Mouse (Mus musculus) midbrain, embryonic 13.5 days (tissue): ENCODE measurements at regions not wholly inside any gene's neighbourhood (a gene's known extent, or its start where the extent isn't known, plus 50 kb on each side); places are given as distances from the start of the nearest gene placed in this dataset.

Experiments used
- ATAC-seq: fragments of 200-750 bp; cut with Nextera tagmentation; 2 replicates; pipeline ENCODE4 v1.8.0; 2017; ENCODE audit warnings: mild to moderate bottlenecking, moderate TSS enrichment, moderate library complexity
- H3K27ac ChIP-seq: fragments of 300-500 bp; sonication (generic); 2 replicates; pipeline ENCODE4 v1.5.1; 2015; ENCODE audit warnings: inconsistent platforms, mild to moderate bottlenecking, moderate library complexity
- H3K27me3 ChIP-seq: fragments of 300-500 bp; sonication (generic); 2 replicates; pipeline ENCODE4 v1.6.1; 2015; ENCODE audit warnings: mild to moderate bottlenecking, inconsistent platforms
- H3K36me3 ChIP-seq: fragments of 300-500 bp; sonication (generic); 2 replicates; pipeline ENCODE4 v1.6.1; 2015; ENCODE audit warnings: mild to moderate bottlenecking, inconsistent platforms
- H3K4me1 ChIP-seq: fragments of 300-500 bp; sonication (generic); replicated peaks from 2 replicates; pipeline ENCODE4 v1.6.1; 2015; ENCODE audit warnings: inconsistent platforms
- H3K4me2 ChIP-seq: fragments of 300-500 bp; sonication (generic); replicated peaks from 2 replicates; pipeline ENCODE4 v1.6.1; 2015; ENCODE audit warnings: moderate library complexity, mild to moderate bottlenecking, inconsistent platforms
- H3K4me3 ChIP-seq: fragments of 300-500 bp; sonication (generic); replicated peaks from 2 replicates; pipeline ENCODE4 v1.5.1; 2015; ENCODE audit warnings: mild to moderate bottlenecking, inconsistent platforms
- H3K9ac ChIP-seq: fragments of 300-500 bp; sonication (generic); replicated peaks from 2 replicates; pipeline ENCODE4 v1.6.1; 2015; ENCODE audit warnings: mild to moderate bottlenecking, inconsistent platforms
- H3K9me3 ChIP-seq: fragments of 300-500 bp; sonication (generic); 2 replicates; pipeline ENCODE4 v1.6.1; 2016; ENCODE audit warnings: mild to moderate bottlenecking, inconsistent platforms
- WGBS: fragments of 180-500 bp; shearing (Covaris S2); methylation state at CpG from one replicate; pipeline ENCODE4 v1.1.7; 2015; 5-methylcytosine and 5-hydroxymethylcytosine counted together

DNA sequence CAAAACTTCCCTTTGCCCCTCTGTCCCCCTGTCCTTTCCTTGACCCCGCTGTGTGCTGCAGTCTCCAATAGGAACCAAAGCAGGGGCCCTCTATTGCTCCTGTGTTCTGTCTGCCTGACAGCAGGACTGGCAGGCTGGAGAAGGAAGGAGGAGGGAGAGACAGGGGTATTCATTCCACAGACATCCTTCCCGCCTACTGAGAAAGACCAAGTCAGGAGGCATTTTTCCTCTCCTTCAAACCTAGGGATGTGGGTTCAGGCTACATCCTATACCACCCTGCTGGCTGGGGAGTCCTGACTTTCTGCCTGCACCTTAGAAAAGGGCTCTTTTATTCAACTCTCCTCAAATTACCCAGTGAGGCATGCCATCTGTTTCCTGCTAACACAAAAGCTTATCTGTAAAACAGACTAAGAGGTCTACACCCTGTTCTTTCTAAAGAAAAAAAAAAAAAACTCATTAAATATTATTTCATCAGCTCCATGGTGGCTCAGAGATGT lies 270.9 kb upstream of the Gpc5 start:
- Histone ChIP-seq H3K9ac (no peak overlapping the region), H3K27me3 (no peaks in the 10 kb centered on the region), H3K4me2 (no peak overlapping the region), H3K36me3 (no peaks in the 10 kb centered on the region), H3K9me3 (no peaks in the 10 kb centered on the region), H3K27ac (no peak overlapping the region), H3K4me1 (peaks cover 5% of the 10 kb centered on the region), H3K4me3 (no peak overlapping the region)
- WGBS = 12% methylated on average over 2 of the region's 2 CpGs
- ATAC-seq = 0 out of 2 replicates have a peak, but pooled peaks have one; percentile 62

DNA sequence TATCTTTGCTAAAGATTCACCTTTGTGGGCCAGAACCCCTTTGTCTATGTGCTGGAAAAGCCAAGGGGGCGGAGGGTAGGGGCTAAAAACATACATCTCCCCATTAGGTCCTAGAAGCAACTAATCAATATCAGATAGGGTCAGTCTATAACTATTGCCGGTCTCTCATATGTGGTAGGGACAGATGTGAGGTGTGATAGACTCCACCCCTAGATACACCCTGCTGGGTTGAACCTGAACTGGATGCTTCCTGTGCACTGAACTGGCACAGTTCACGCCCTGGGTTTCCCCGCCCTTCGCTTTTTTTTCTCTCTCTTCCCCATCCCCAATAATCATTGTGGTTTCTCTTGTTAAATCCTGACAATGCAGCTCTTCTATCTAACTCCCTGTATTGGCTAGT lies 270.3 kb upstream of the Gpc5 start:
- H3K9me3 ChIP-seq = no peaks in the 10 kb centered on the region
- H3K27me3 ChIP-seq = no peaks in the 10 kb centered on the region
- H3K4me3 ChIP-seq = no peak overlapping the region
- no peaks in the 10 kb centered on the region for H3K36me3 ChIP-seq
- H3K27ac ChIP-seq = no peak overlapping the region
- H3K4me1 ChIP-seq = peaks cover 5% of the 10 kb centered on the region
- WGBS = 88% methylated on average over 5 of the region's 5 CpGs
- H3K9ac ChIP-seq = no peak overlapping the region
- ATAC-seq = no peak
- H3K4me2 ChIP-seq = no peak overlapping the region

DNA sequence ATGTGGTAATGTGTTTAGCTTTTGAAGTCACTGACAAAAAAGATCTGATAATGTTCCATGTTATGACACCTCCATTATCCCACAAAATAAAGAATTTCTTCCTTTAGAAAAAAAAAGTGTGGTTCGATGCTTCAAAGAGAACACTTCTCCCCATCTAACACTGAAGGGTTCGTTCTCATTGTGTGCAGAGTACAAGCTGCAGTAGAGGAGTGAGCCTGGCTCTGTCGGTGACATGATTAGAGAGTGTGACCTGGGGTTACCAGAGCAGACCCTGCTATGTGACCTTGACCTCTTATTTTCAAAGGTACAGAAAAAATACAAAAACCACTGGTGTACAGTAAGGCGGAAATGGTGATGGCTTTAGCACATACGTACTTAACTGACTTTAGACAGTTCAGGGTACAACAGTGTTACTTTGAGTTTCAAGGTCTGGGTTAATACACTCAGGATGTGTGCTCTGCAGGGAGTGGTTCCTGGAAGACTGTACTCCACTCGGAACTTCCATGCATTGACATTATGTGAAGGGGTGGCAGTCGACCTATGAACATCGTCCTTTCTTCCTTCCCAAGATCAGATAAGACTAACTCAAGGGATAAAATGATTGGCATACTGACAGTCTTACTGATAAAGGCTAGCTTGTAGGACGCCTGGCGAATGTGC lies 265.2 kb upstream of the Gpc5 start:
- 78% methylated on average over 10 of the region's 10 CpGs for WGBS
- H3K27ac ChIP-seq = no peak overlapping the region
- no peak overlapping the region for H3K4me3 ChIP-seq
- no peak overlapping the region for H3K4me2 ChIP-seq
- H3K36me3 ChIP-seq = no peaks in the 10 kb centered on the region
- H3K4me1 ChIP-seq = peaks cover 4% of the 10 kb centered on the region; the same call in 1 of the 2 replicates
- 0 out of 2 replicates have a peak, but pooled peaks have one; percentile 27 for ATAC-seq
- no peak overlapping the region for H3K9ac ChIP-seq
- no peaks in the 10 kb centered on the region for H3K9me3 ChIP-seq
- H3K27me3 ChIP-seq = no peaks in the 10 kb centered on the region

DNA sequence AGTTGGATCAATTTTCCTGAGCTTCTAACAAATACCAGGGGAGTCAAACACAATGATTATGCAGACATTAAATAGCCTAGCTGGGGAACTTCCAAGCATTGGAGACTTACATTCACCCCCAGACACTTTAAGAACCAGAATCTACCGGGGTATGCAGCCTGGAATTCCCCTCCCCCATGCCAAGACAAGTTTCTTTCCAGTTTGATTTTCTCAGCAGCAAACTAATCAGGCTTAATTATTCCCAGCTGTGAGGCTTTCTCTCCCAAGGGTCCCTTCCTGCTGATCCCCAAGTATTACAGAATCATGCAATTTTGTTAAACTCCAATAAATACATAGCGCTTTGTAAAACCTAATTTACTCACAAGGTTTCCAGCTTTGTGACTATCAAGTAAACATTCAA lies 262.7 kb upstream of the Gpc5 start:
- H3K36me3 ChIP-seq = no peaks in the 10 kb centered on the region
- no peak for ATAC-seq
- H3K9ac ChIP-seq = no peak overlapping the region
- H3K9me3 ChIP-seq = no peaks in the 10 kb centered on the region
- no peak overlapping the region for H3K27ac ChIP-seq
- 31% methylated on average over 2 of the region's 2 CpGs for WGBS
- peaks cover 4% of the 10 kb centered on the region; the same call in 1 of the 2 replicates for H3K4me1 ChIP-seq
- no peak overlapping the region for H3K4me3 ChIP-seq
- H3K27me3 ChIP-seq = no peaks in the 10 kb centered on the region
- no peak overlapping the region for H3K4me2 ChIP-seq

DNA sequence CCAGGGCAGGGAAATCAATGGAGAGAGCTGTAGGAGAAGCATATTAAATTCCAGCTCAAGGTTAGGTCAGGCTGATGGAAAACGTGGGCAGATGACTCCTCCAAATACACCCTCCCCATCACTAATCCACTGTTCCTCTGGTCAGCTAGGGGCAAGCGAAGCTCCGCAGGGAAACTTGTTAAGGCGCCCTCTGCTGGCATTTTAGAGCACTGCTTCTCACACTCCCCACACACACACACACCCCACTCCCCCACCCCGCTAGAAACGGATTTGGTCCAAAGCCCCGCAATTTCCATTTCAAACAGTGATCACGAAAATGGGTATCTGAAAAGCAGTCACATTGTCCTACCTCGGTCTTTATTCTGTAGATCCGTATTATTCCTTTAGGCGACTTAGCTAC lies 259.0 kb upstream of the Gpc5 start:
- Histone ChIP-seq H3K36me3 (no peaks in the 10 kb centered on the region), H3K4me3 (no peak overlapping the region), H3K27ac (no peak overlapping the region), H3K27me3 (0 out of 2 replicates have a peak, but pooled peaks cover 2% of the 10 kb centered on the region), H3K4me2 (no peak overlapping the region), H3K9ac (no peak overlapping the region), H3K9me3 (no peaks in the 10 kb centered on the region), H3K4me1 (peaks cover 9% of the 10 kb centered on the region)
- WGBS = 55% methylated on average over 11 of the region's 11 CpGs
- ATAC-seq = no peak

DNA sequence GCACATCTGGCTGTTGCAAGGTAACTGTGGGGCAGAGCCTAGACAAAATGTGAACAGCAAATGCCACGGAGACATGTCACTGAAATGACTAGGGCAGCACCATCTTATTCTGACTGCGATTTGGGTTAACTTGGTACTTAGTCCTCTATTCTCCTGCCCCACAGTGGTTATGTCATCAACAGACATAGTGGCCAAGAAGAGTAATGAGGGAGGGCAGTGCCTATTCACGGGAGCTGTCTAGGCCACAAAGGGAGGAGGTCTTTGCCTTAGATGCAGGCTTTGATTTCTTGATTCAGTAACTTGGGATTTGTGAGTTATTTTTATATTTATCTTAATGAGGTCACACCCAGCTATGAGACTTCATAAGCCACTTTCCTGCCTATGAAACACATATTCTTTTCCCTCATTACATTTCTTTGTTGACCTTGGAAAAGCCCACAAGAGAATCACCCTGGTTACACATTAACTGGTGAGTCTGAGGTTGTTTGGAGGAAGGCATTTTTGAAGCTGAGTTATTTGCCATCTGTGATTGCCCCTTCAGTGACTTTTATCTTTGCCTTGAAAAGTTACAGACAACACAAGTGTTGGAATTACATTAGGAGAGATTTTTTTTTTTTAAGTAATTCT lies 255.2 kb upstream of the Gpc5 start:
- 64% methylated on average over 3 of the region's 3 CpGs for WGBS
- H3K4me1 ChIP-seq = peaks cover 7% of the 10 kb centered on the region; the same call in 1 of the 2 replicates
- H3K36me3 ChIP-seq = no peaks in the 10 kb centered on the region
- H3K9me3 ChIP-seq = no peaks in the 10 kb centered on the region
- H3K4me3 ChIP-seq = no peak overlapping the region
- H3K27me3 ChIP-seq = 0 out of 2 replicates have a peak, but pooled peaks cover 2% of the 10 kb centered on the region
- no peak overlapping the region for H3K9ac ChIP-seq
- no peak overlapping the region for H3K4me2 ChIP-seq
- ATAC-seq = no peak
- no peak overlapping the region for H3K27ac ChIP-seq

DNA sequence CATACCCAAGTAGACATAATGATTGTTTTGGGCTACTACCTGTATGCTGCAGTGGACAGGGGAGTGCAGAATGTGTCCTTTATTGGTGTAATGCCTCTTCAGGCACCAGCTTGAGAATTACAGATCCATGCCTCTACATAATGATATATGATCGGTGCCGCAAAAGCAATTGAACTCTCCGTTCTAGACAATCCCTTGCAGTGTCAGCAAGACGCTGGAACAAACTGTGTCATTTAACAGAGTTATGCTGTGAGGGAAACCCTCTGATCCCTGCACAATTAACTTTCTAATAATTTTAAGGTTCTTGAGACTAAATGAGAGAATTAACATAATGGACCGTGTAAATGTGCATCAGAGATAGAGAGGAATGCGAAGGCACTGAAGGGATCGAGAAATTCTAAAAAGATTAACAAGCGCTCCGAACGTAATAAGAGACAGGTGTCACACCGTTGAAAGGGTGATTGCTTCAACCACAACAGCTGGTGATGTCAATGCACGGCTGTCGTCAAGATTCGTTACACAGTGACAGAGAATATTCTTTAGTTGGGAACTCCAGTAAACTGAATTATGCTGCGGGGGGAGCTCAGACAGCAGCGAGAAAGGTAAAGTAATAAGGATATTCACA lies 254.3 kb upstream of the Gpc5 start:
- no peak overlapping the region for H3K9ac ChIP-seq
- H3K27ac ChIP-seq = no peak overlapping the region
- H3K9me3 ChIP-seq = no peaks in the 10 kb centered on the region
- H3K36me3 ChIP-seq = no peaks in the 10 kb centered on the region
- WGBS = 22% methylated on average over 16 of the region's 16 CpGs
- peak; percentile 38 for ATAC-seq
- peaks cover 7% of the 10 kb centered on the region; the same call in 1 of the 2 replicates for H3K4me1 ChIP-seq
- 0 out of 2 replicates have a peak, but pooled peaks cover 2% of the 10 kb centered on the region for H3K27me3 ChIP-seq
- H3K4me3 ChIP-seq = no peak overlapping the region
- peak overlapping the region; percentile 29 for H3K4me2 ChIP-seq

DNA sequence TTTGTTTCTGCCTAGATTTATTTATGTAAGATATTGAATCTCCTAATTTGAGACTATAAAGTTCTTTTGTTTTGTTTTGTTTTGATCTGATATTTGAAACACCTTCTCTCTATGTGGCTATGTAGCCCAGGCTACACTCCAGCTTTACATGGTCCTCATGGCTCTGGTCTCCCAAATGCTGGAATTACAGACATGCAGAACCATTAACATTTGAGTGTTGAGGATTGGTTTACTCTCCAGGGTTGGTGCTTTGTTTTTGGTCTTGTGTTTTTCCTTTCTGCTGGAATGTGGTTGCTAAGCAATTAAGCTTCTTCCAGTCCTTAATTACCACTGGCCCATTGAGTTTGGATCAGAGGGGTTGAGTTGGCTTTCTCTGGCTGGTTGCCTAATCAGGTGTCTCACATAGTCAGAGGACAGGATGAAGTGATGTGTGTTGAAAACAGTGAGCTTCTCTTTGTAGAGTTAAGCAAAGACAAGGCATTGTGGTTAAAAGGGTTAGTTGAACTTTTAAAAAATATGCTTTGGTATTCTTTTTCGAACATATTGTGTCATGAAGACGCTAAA lies 252.6 kb upstream of the Gpc5 start:
- 31% methylated on average over 2 of the region's 2 CpGs for WGBS
- H3K4me2 ChIP-seq = no peak overlapping the region
- H3K27ac ChIP-seq = no peak overlapping the region
- H3K4me3 ChIP-seq = no peak overlapping the region
- H3K36me3 ChIP-seq = no peaks in the 10 kb centered on the region
- peak; percentile 51; the same call in 1 of the 2 replicates for ATAC-seq
- no peak overlapping the region for H3K9ac ChIP-seq
- H3K27me3 ChIP-seq = 0 out of 2 replicates have a peak, but pooled peaks cover 2% of the 10 kb centered on the region
- peaks cover 12% of the 10 kb centered on the region; the same call in 1 of the 2 replicates for H3K4me1 ChIP-seq
- no peaks in the 10 kb centered on the region for H3K9me3 ChIP-seq

DNA sequence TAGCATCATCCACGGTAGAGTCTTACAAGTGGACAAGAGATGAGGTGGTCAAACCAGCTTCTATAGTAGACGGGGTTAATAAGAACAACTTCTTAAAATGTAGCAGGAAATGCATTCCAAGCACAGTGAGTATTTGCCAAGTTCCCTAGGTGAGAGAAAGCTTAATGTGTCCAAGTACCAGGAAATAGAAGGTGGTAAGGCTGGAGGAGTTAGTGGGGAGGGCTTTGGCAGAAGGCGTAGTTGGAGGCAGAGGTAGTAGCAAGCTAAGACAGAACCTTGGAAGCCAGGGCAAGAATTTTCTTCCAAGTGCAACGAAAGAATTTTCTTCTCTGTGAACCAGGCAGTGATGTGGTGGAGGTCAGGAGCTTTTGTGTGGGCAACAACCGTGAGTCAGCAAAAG lies 251.2 kb upstream of the Gpc5 start:
- ATAC-seq = no peak
- no peak overlapping the region for H3K9ac ChIP-seq
- no peak overlapping the region for H3K4me2 ChIP-seq
- no peak overlapping the region for H3K4me3 ChIP-seq
- H3K27me3 ChIP-seq = 0 out of 2 replicates have a peak, but pooled peaks cover 2% of the 10 kb centered on the region
- WGBS = 88% methylated on average over 5 of the region's 5 CpGs
- H3K36me3 ChIP-seq = no peaks in the 10 kb centered on the region
- H3K27ac ChIP-seq = no peak overlapping the region
- peaks cover 12% of the 10 kb centered on the region; the same call in 1 of the 2 replicates for H3K4me1 ChIP-seq
- no peaks in the 10 kb centered on the region for H3K9me3 ChIP-seq

DNA sequence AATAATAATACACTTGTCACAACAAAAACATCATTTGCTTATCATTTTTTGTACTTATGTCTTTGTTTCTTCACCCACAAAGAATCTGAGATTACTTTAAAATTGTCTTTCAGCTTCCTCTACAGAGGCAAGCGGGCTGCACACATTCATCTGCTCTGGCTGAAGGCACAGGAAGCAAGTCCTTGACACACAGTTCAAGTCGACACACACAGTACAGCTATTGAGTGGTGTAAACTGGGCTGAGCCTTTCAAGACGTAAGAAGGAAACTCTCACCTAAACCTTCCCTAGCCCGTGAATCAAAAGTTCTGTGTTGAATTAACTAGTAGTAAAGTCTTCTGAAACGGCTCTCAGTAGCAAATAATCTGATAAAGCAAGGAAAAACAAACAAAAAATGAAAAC lies 250.5 kb upstream of the Gpc5 start:
- ATAC-seq = no peak
- Histone ChIP-seq H3K27me3 (0 out of 2 replicates have a peak, but pooled peaks cover 1% of the 10 kb centered on the region), H3K9me3 (no peaks in the 10 kb centered on the region), H3K4me2 (no peak overlapping the region), H3K27ac (no peak overlapping the region), H3K9ac (no peak overlapping the region), H3K36me3 (no peaks in the 10 kb centered on the region), H3K4me1 (peaks cover 12% of the 10 kb centered on the region; the same call in 1 of the 2 replicates), H3K4me3 (no peak overlapping the region)
- WGBS = 68% methylated on average over 5 of the region's 5 CpGs

DNA sequence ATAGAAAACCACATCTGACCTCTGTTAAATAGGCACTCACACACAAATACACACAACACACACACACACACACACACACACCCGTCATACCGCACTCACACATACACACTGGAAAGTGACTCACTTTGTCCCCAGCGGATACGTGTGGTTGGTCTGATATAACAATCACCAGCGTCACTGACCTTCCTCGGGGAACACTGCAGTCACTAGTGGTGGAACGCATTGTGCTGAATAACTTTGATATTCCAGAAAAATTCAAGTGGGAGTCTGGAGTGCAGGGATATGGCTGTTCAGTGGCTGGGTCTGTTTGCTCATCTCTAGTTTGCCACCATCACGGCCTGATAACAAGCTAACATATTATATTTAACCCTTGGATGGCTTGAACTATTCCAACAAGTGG lies 249.7 kb upstream of the Gpc5 start:
- Histone ChIP-seq H3K4me3 (no peak overlapping the region), H3K4me1 (peaks cover 12% of the 10 kb centered on the region; the same call in 1 of the 2 replicates), H3K9ac (no peak overlapping the region), H3K4me2 (no peak overlapping the region), H3K9me3 (no peaks in the 10 kb centered on the region), H3K27me3 (no peaks in the 10 kb centered on the region), H3K36me3 (no peaks in the 10 kb centered on the region), H3K27ac (no peak overlapping the region)
- 86% methylated on average over 8 of the region's 8 CpGs for WGBS
- no peak for ATAC-seq
